Mouse (Mus musculus) hindbrain, postnatal 0 days (tissue): ENCODE measurements at regions not wholly inside any gene's neighbourhood (a gene's known extent, or its start where the extent isn't known, plus 50 kb on each side); places are given as distances from the start of the nearest gene placed in this dataset.
A peak's percentile ranks its signal among the peaks of the same experiment; 100 is the strongest.

Source experiments
- ATAC-seq: fragments of 200-750 bp; cut with Nextera tagmentation; 2 replicates; pipeline ENCODE4 v1.8.0; 2017; ENCODE audit warnings: mild to moderate bottlenecking, moderate TSS enrichment, moderate library complexity
- DNase-seq: peaks from one replicate; pipeline ENCODE4 v3.0.0-alpha.2; 2015; ENCODE audit warnings: low spot score
- H3K27ac ChIP-seq: fragments of 300-500 bp; sonication (generic); 2 replicates; pipeline ENCODE4 v1.5.1; 2014; ENCODE audit warnings: mild to moderate bottlenecking
- H3K27me3 ChIP-seq: fragments of 300-500 bp; sonication (generic); 2 replicates; pipeline ENCODE4 v1.6.1; 2014; ENCODE audit warnings: low read length, mixed read lengths; ENCODE audit not compliant: insufficient read depth
- H3K36me3 ChIP-seq: fragments of 300-500 bp; sonication (generic); 2 replicates; pipeline ENCODE4 v1.6.1; 2014; ENCODE audit warnings: low read length, mixed read lengths; ENCODE audit not compliant: insufficient read depth
- H3K4me1 ChIP-seq: fragments of 300-500 bp; sonication (generic); 2 replicates; pipeline ENCODE4 v1.6.1; 2014; ENCODE audit warnings: antibody characterized with exemption, low read length, mixed read lengths; ENCODE audit not compliant: insufficient read depth
- H3K4me2 ChIP-seq: fragments of 300-500 bp; sonication (generic); 2 replicates; pipeline ENCODE4 v1.6.1; 2014; ENCODE audit warnings: low read depth, mild to moderate bottlenecking, low read length, moderate library complexity, mixed read lengths
- H3K4me3 ChIP-seq: fragments of 300-500 bp; sonication (generic); 2 replicates; pipeline ENCODE4 v1.5.1; 2014; ENCODE audit warnings: low read length
- H3K9ac ChIP-seq: fragments of 300-500 bp; sonication (generic); replicated peaks from 2 replicates; pipeline ENCODE4 v1.6.1; 2014; ENCODE audit warnings: mild to moderate bottlenecking, low read length, moderate library complexity, mixed read lengths
- H3K9me3 ChIP-seq: fragments of 300-500 bp; sonication (generic); 2 replicates; pipeline ENCODE4 v1.6.1; 2016; ENCODE audit warnings: low read length, mixed read lengths
- CTCF ChIP-seq: IDR thresholded peaks from 2 replicates; pipeline ENCODE4 v1.5.1; 2016; ENCODE audit warnings: antibody characterized with exemption, control low read depth, low read depth
- WGBS: fragments of 180-500 bp; shearing (Covaris S2); extraction: QIAGEN DNeasy Blood & Tissue Kit; methylation state at CpG from one replicate; pipeline ENCODE4 v1.1.7; 2014; 5-methylcytosine and 5-hydroxymethylcytosine counted together

DNA sequence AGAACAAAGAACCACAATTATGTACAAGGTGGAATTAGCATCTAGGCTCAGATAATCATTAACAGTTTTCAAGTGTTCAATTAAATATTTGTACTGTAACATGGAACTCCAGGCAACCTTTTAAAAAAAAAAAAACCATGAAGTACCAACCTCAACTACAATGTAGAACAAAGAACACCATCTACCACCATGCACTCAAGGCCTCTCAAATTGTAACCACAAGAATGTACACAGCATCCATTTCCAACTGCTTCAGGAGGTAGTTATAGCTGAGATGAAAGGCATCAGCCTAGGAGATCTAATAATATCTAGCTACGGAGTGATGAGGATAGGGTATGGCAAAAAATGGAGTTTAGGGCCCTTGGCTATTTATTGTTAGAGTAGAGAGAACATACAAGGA, 174.7 kb upstream of the Sox9 start:
- Histone ChIP-seq H3K9ac (no peak overlapping the region), H3K4me2 (no peak overlapping the region), H3K27me3 (no peaks in the 10 kb centered on the region), H3K4me1 (no peaks in the 10 kb centered on the region), H3K4me3 (no peak overlapping the region), H3K27ac (no peak overlapping the region), H3K9me3 (no peaks in the 10 kb centered on the region), H3K36me3 (no peaks in the 10 kb centered on the region)
- ATAC-seq, result no peak
- no peak for TF ChIP-seq CTCF
- no peak for DNase-seq
- 87% methylated on average over 1 of the region's 1 CpGs for WGBS

DNA sequence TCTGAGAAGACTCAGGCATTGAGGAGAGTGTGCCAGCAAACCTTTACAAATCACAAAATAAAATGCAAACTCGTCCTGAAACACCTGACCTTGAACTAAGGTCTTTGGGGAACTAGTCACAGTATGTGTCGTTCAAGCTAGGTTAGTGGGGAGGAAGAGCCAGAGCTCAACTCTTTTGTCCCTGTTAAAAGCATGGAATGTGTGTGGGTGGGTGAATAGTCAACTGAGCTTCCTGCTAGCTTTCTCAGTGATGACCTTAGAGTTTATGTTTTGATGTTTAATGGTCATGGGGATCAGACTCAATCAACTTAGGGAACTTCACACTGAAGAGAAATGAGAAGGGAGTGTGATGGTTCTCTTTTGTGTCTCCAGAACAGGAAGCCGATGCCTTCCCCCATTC, 172.7 kb upstream of the Sox9 start:
- H3K27me3 ChIP-seq, result no peaks in the 10 kb centered on the region
- 60% methylated on average over 3 of the region's 3 CpGs for WGBS

DNA sequence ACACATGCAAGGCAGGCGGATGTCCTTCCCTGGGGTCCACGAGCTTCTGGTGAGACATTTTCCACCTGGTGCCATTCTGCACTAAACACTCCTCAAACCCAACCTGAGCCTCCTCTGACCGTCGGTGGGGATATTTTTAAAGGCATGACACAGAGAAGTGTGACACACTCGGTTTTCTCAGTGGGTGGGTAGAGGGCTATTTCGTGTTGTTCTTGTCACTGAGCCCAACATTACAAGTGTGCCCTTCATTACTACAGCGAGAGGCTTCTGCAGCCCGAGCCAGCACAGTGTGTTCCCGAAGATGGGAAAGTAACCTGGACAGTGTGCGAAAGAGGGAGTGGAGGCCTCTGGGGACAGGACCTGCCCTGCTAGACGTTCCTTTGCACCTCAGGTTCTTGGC, 171.0 kb upstream of the Sox9 start:
- Histone ChIP-seq H3K9ac (no peak overlapping the region), H3K4me2 (no peak overlapping the region), H3K27me3 (no peaks in the 10 kb centered on the region), H3K4me3 (no peak overlapping the region), H3K36me3 (no peaks in the 10 kb centered on the region), H3K4me1 (no peaks in the 10 kb centered on the region), H3K9me3 (no peaks in the 10 kb centered on the region), H3K27ac (no peak overlapping the region)
- no peak for TF ChIP-seq CTCF
- DNase-seq (no peak), ATAC-seq (no peak)
- 73% methylated on average over 11 of the region's 11 CpGs for WGBS

More for the DNA sequence above, 172.7 kb upstream of the Sox9 start:
- Histone ChIP-seq H3K9me3 (no peaks in the 10 kb centered on the region), H3K4me2 (no peak overlapping the region), H3K36me3 (no peaks in the 10 kb centered on the region), H3K9ac (no peak overlapping the region), H3K4me3 (no peak overlapping the region), H3K27ac (no peak overlapping the region), H3K4me1 (no peaks in the 10 kb centered on the region)
- TF ChIP-seq CTCF, result no peak
- DNase-seq, result no peak
- ATAC-seq, result no peak

DNA sequence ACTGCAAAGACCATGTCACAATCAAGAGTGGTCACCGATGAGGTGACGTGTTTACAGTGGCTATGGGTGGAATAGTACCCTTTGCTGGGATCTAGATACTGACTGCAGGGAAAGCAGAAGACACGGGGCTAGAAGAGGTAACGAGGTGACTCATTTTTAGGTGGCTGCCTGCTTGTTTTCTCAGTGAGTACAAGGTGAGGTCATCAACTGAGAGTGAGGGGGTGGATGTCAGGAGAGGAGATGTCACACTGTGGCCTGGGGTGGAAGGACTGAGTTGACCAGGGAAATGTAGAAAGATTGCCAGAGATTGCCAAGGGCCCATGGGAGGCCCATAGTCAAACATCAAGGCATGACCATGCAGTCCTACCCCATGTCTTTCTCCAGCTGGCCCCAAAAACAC, 166.4 kb upstream of the Sox9 start:
- 95% methylated on average over 4 of the region's 4 CpGs for WGBS
- H3K4me3 ChIP-seq, result no peak overlapping the region
- no peaks in the 10 kb centered on the region for H3K4me1 ChIP-seq
- no peak overlapping the region for H3K4me2 ChIP-seq
- ATAC-seq (no peak), DNase-seq (no peak)
- no peak overlapping the region for H3K9ac ChIP-seq
- H3K27ac ChIP-seq, result no peak overlapping the region
- no peaks in the 10 kb centered on the region for H3K27me3 ChIP-seq
- H3K9me3 ChIP-seq, result no peaks in the 10 kb centered on the region
- no peaks in the 10 kb centered on the region for H3K36me3 ChIP-seq
- TF ChIP-seq CTCF, result no peak

DNA sequence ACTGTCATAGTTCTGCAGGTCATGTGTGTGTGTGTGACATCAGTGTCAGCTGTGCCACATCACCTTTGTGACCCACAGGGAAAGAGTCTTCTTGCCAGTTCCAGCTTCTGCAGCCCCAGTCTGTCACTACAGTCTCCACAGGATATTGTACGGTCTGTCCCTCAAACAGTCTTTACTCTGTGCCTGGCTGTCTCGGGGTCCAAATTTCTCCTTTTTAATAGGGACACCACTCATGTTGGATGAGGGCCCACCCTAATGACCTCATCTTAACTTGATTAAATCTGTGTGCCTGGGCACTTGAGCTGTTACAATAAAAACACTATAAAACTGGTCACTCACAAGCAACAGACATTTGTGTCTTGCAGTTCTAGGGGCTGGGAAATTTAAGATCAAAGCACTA, 165.1 kb upstream of the Sox9 start:
- H3K27ac ChIP-seq, result no peak overlapping the region
- no peak overlapping the region for H3K4me3 ChIP-seq
- WGBS, result 64% methylated on average over 2 of the region's 2 CpGs
- H3K36me3 ChIP-seq, result no peaks in the 10 kb centered on the region
- no peaks in the 10 kb centered on the region for H3K4me1 ChIP-seq
- TF ChIP-seq CTCF, result no peak
- no peak overlapping the region for H3K9ac ChIP-seq
- H3K27me3 ChIP-seq, result no peaks in the 10 kb centered on the region
- H3K9me3 ChIP-seq, result no peaks in the 10 kb centered on the region
- no peak overlapping the region for H3K4me2 ChIP-seq
- no peak for DNase-seq
- no peak for ATAC-seq

DNA sequence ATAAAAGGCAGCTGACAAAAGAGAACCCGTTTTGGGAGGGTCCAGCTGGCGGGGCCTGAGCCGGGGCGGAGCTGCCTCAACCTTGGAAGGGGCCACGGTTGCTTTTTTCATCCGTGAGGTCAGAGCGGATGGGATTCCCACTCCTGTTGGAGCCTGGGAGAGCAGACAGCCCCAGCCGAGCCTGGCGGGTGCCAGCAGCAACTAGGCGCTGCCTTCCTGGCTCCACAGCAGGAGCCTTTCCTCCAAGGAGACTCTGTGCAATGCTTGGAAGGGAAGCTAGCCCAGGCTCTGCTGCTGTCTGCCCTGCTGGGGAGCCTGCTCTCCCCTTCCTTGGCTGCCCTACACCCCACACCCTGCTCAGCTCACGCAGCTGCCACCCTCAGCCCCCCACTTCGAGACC, 161.1 kb upstream of the Sox9 start:
- ATAC-seq, result 0 out of 2 replicates have a peak, but pooled peaks have one; percentile 38
- Histone ChIP-seq H3K27me3 (no peaks in the 10 kb centered on the region), H3K36me3 (no peaks in the 10 kb centered on the region), H3K9ac (no peak overlapping the region), H3K4me2 (peak overlapping the region; percentile 29), H3K4me1 (no peaks in the 10 kb centered on the region), H3K27ac (no peak overlapping the region), H3K4me3 (no peak overlapping the region), H3K9me3 (no peaks in the 10 kb centered on the region)
- WGBS, result 15% methylated on average over 12 of the region's 12 CpGs
- peak; percentile 16 for DNase-seq
- TF ChIP-seq CTCF, result no peak

DNA sequence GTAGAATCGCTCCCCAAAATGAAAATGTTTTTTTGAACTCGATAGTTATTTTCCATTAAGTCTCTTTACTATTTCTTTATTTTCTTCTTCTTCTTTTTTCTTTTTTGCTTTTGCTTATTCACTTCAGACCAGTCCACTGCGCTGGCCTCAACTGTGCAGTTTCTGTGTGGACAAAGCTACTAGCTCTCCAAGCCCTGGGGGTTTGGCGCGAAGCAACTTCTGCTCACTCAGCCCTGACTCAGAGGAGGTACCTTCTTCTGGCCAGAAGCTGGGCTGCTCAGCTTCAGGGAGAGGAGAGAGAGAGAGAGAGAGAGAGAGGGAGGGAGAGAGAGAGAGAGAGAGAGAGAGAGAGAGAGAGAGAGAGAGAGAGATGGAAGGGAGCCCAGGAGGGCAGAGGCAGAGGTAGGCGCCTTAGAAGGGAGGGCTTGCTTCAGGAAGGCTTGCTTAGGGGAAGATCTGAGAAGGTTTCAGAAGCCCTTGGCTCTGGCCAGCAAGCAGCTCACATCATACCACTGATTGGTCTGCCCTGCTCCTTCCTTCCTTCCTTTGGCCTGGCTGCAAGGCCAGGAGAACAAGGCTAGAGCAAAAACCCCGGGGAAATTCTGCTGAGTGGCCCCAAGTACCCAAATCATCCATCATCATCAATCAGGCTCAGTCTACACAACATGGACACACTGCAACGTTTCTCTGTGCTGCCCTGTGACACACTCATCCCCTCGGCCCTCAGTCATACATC, 160.5 kb upstream of the Sox9 start:
- Histone ChIP-seq H3K9me3 (no peaks in the 10 kb centered on the region), H3K27me3 (no peaks in the 10 kb centered on the region), H3K27ac (no peak overlapping the region), H3K36me3 (no peaks in the 10 kb centered on the region), H3K4me2 (peak overlapping the region; percentile 29), H3K9ac (no peak overlapping the region), H3K4me1 (no peaks in the 10 kb centered on the region), H3K4me3 (no peak overlapping the region)
- no peak for TF ChIP-seq CTCF
- ATAC-seq (no peak), DNase-seq (no peak)
- 55% methylated on average over 9 of the region's 9 CpGs for WGBS
